Mouse (Mus musculus) thymus, adult 2 months (tissue): Measurements from ENCODE around the gene Mettl24. TPM values are rescaled to one million over a fixed set of nuclear protein-coding genes. Genes with fewer than 3 reads are reported as not detected.
"Not testable (repeated sequence)": the region's sequence is repeated elsewhere in the genome, so short reads cannot be mapped to it uniquely, and the experiment has no call there.

Experiments
- DNase-seq: peaks from one replicate; pipeline ENCODE4 v3.0.0; 2021
- H3K27ac ChIP-seq: fragments of 200-500 bp; 2 replicates; pipeline ENCODE4 v1.5.1; 2012; ENCODE audit warnings: low read length, control low read depth; ENCODE audit not compliant: control insufficient read depth, insufficient read depth
- H3K27me3 ChIP-seq: fragments of 200-500 bp; 2 replicates; pipeline ENCODE4 v1.6.1; 2012; ENCODE audit warnings: mild to moderate bottlenecking, low read length, moderate library complexity, mixed read lengths; ENCODE audit not compliant: control insufficient read depth, insufficient read depth
- H3K36me3 ChIP-seq: fragments of 200-500 bp; 2 replicates; pipeline ENCODE4 v1.6.1; 2012; ENCODE audit warnings: mild to moderate bottlenecking, low read length, moderate library complexity; ENCODE audit not compliant: control insufficient read depth, insufficient read depth
- H3K4me1 ChIP-seq: fragments of 200-500 bp; replicated peaks from 2 replicates; pipeline ENCODE4 v1.6.1; 2012; ENCODE audit warnings: low read length; ENCODE audit not compliant: control insufficient read depth, insufficient read depth
- H3K4me3 ChIP-seq: fragments of 200-500 bp; 2 replicates; pipeline ENCODE4 v1.5.1; 2012; ENCODE audit warnings: mild to moderate bottlenecking, low read length, control low read depth, moderate library complexity; ENCODE audit not compliant: control insufficient read depth, insufficient read depth
- CTCF ChIP-seq: fragments of 200-500 bp; IDR thresholded peaks from 2 replicates; pipeline ENCODE4 v1.5.1; 2012; ENCODE audit warnings: mild to moderate bottlenecking, control low read depth, low read length, moderate library complexity, borderline replicate concordance; ENCODE audit not compliant: control insufficient read depth, poor library complexity, insufficient read depth; ENCODE audit errors: extremely low read depth
- POLR2A ChIP-seq: fragments of 200-500 bp; IDR thresholded peaks from 2 replicates; pipeline ENCODE4 v1.6.1; 2012; ENCODE audit warnings: mild to moderate bottlenecking, low read length, control low read depth, moderate library complexity; ENCODE audit not compliant: control insufficient read depth, poor library complexity, insufficient read depth; ENCODE audit errors: extremely low read depth
- WGBS: fragments of 180-500 bp; shearing (Covaris S2); methylation state at CpG from one replicate; pipeline ENCODE4 v1.1.7; 2018; 5-methylcytosine and 5-hydroxymethylcytosine counted together
- polyA plus RNA-seq: library from polyadenylated mRNA; depleted of rRNA; stranded (reverse); fragments of >200 nt; gene quantifications from 2 replicates; pipeline ENCODE4 v1.2.3, GENCODE M21; 2012

Gene Mettl24
- polyA plus RNA-seq, 1 experiment: 0.36 TPM

DNA sequence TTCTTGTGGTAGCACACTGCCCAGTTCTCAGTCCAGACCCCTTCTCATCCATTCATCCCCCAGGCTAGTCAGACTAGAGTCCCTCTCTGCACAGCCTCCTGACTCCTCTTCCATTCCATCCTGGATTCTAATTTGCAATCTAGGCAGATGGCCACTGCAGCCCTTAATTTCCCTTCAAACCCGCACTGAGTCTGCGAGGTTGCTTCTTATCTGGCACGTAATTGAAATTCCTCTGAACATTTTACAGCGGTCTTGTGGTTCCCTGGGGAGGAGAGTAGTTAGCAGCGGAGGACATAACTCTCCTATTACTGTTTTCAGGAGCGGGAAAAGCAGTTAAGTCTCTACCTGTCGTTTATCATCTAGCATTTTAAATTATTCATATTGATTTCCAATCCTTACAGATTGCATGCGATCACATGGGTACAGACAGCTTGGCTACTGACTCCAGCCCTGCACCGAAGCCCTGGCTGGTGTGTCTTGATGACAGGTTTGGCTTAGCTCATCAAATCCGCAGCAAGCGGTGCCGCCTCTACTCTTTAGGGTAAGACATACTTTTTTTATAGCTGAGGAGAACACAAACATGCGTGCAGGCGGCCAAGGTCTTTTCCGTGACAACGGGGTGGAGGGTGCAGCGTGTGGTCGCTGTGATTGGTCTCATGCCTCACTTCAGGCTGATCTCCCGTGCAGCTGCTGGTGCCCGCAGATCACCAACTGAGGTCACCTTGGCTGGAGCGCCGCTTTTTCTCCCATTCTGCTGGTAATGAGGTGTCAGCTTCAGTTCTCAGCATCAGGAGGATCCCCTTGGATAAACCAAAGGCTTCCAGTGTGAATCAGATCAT is 54.4 kb downstream of the Mettl24 start:
- 91% methylated on average over 22 of the region's 22 CpGs for WGBS
- Histone ChIP-seq H3K27me3 (no peaks in the 10 kb centered on the region), H3K27ac (no peak overlapping the region), H3K36me3 (no peaks in the 10 kb centered on the region), H3K4me1 (no peaks in the 10 kb centered on the region), H3K4me3 (no peak overlapping the region)
- DNase-seq: no peak
- TF ChIP-seq CTCF (no peak), POLR2A (no peak)

GRCm38 (mm10) chr10:40740696-40741095 is 57.6 kb downstream of the Mettl24 start:
- Histone ChIP-seq H3K4me1 (no peaks in the 10 kb centered on the region), H3K27ac (no peak overlapping the region), H3K27me3 (no peaks in the 10 kb centered on the region), H3K36me3 (no peaks in the 10 kb centered on the region), H3K4me3 (no peak overlapping the region)
- TF ChIP-seq POLR2A: no peak
- no peak for TF ChIP-seq CTCF
- WGBS: 78% methylated on average over 3 of the region's 3 CpGs
- no peak for DNase-seq

GRCm38 (mm10) chr10:40750293-40751047 is 67.4 kb downstream of the Mettl24 start:
- H3K4me1 ChIP-seq: no peaks in the 10 kb centered on the region
- H3K36me3 ChIP-seq: no peaks in the 10 kb centered on the region
- no peak overlapping the region for H3K27ac ChIP-seq
- no peak for DNase-seq
- H3K4me3 ChIP-seq: no peak overlapping the region
- WGBS: 50% methylated on average over 10 of the region's 10 CpGs
- H3K27me3 ChIP-seq: no peaks in the 10 kb centered on the region
- TF ChIP-seq CTCF (no peak), POLR2A (no peak)

- WGBS: 92% methylated on average over 13 of the region's 13 CpGs
- DNase-seq: no peak
- TF ChIP-seq CTCF (no peak), POLR2A (no peak)
- Histone ChIP-seq H3K27me3 (no peaks in the 10 kb centered on the region), H3K27ac (no peak overlapping the region), H3K36me3 (no peaks in the 10 kb centered on the region), H3K4me3 (no peak overlapping the region), H3K4me1 (no peaks in the 10 kb centered on the region)
These were observed 68.1 kb downstream of the Mettl24 start for GRCm38 (mm10) chr10:40751157-40751556.

DNA sequence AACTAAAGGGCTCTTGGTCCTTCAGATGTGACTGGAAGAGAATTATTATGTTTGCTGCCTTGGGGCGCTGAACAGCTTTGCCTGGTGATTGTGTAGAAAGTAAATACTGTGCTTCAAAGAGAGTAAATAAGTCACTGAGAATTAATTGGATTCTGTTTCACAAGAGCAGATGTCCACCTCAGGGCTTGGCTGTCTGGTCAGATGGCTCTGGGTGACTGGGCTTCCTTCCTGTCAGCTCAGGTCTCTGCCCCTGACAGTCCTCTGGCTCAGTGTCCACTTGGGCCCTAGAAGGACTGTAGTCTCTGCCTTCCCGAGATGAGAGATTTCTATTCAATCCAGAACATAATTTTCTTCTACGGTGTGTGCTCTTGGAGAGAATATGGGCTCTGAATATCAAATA is 70.0 kb downstream of the Mettl24 start:
- Histone ChIP-seq H3K4me1 (no peaks in the 10 kb centered on the region), H3K4me3 (no peak overlapping the region), H3K36me3 (no peaks in the 10 kb centered on the region), H3K27me3 (no peaks in the 10 kb centered on the region), H3K27ac (no peak overlapping the region)
- DNase-seq: no peak
- WGBS: 92% methylated on average over 3 of the region's 3 CpGs
- TF ChIP-seq CTCF: no peak
- TF ChIP-seq POLR2A: no peak

- H3K36me3 ChIP-seq: no peaks in the 10 kb centered on the region
- TF ChIP-seq POLR2A (no peak), CTCF (no peak)
- H3K27me3 ChIP-seq: no peaks in the 10 kb centered on the region
- H3K4me1 ChIP-seq: no peaks in the 10 kb centered on the region
- no peak overlapping the region for H3K4me3 ChIP-seq
- no peak overlapping the region for H3K27ac ChIP-seq
- DNase-seq: no peak
- 84% methylated on average over 11 of the region's 11 CpGs for WGBS
These were observed 75.3 kb downstream of the Mettl24 start for GRCm38 (mm10) chr10:40758171-40759010.

DNA sequence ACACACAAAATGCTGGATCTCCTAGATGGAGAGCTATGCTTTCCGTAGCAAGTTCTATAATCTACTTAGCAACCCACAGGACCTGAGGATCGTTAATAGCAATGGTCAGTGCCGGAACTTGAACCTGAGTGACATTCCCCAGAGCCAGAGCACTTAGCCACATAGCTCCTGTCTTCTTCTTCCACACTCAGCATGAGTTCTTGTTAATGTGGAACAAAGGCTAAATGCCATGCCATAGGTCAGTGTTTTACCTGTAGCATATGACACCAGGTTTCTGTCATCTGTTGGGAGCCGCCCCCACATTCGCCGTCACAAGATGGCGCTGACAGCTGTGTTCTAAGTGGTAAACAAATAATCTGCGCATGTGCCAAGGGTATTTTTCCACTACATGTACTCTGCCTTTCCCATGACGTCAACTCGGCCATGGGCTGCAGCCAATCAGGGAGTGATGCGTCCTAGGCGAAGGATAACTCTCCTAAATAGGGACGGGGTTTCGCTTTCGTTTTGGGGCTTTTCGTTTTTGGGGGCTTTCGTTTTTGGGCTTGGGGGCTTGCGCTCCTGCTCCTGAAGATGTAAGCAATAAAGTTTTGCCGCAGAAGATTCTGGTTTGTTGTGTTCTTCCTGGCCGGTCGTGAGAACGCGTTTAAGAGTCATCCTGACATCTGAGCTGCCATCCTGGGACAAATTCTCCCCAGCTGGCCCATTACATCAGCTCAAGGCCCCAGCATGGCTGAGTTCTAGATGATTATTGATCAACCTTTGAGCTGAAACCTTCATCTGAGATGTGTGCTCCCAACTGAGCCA is 76.5 kb downstream of the Mettl24 start:
- H3K27ac ChIP-seq, H3K4me3 ChIP-seq, H3K27me3 ChIP-seq, H3K4me1 ChIP-seq, H3K36me3 ChIP-seq, DNase-seq: not testable (repeated sequence)
- 96% methylated on average over 23 of the region's 23 CpGs for WGBS
